Mouse (Mus musculus): ENCODE data around the gene Exoc2.

GRCm38 (mm10) chr13:30767477-30768127 lies 206.3 kb downstream of the Exoc2 start:
- TF ChIP-seq MAFK (IDR thresholded peaks at IDR 0.05; ENCODE audit: insufficient read depth, low read depth, low read length) (no peak), CHD2 (IDR thresholded peaks at IDR 0.05; ENCODE audit: low read depth, low read length) (no peak), HCFC1 (IDR thresholded peaks at IDR 0.05; ENCODE audit: borderline replicate concordance, insufficient read depth, low read length) (no peak)

Measured in ES-E14 (cell line).